Mouse (Mus musculus) stomach, embryonic 16.5 days (tissue): Measurements from ENCODE around the gene Llph. TPM values are rescaled to one million over a fixed set of nuclear protein-coding genes. Genes with fewer than 3 reads are reported as not detected.

Experiments used
- ATAC-seq: fragments of 200-750 bp; cut with Nextera tagmentation; 2 replicates; pipeline ENCODE4 v1.8.0; 2017; ENCODE audit warnings: moderate number of reproducible peaks, moderate TSS enrichment; ENCODE audit not compliant: insufficient read depth, low FRiP score
- H3K27ac ChIP-seq: fragments of 300-500 bp; sonication (generic); 2 replicates; pipeline ENCODE4 v1.5.1; 2014; ENCODE audit warnings: low read length
- H3K27me3 ChIP-seq: fragments of 300-500 bp; sonication (generic); 2 replicates; pipeline ENCODE4 v1.6.1; 2014; ENCODE audit warnings: low read length, control low read depth, mixed read lengths; ENCODE audit not compliant: control insufficient read depth, insufficient read depth
- H3K36me3 ChIP-seq: fragments of 300-500 bp; sonication (generic); 2 replicates; pipeline ENCODE4 v1.6.1; 2014; ENCODE audit warnings: low read length; ENCODE audit not compliant: control insufficient read depth, insufficient read depth
- H3K4me1 ChIP-seq: fragments of 300-500 bp; sonication (generic); 2 replicates; pipeline ENCODE4 v1.6.1; 2014; ENCODE audit warnings: low read length, control low read depth, mixed read lengths; ENCODE audit not compliant: control insufficient read depth, insufficient read depth
- H3K4me2 ChIP-seq: fragments of 300-500 bp; sonication (generic); 2 replicates; pipeline ENCODE4 v1.6.1; 2014; ENCODE audit warnings: low read depth, low read length, mixed read lengths
- H3K4me3 ChIP-seq: fragments of 300-500 bp; sonication (generic); replicated peaks from 2 replicates; pipeline ENCODE4 v1.5.1; 2014; ENCODE audit warnings: mild to moderate bottlenecking, low read length
- H3K9ac ChIP-seq: fragments of 300-500 bp; sonication (generic); 2 replicates; pipeline ENCODE4 v1.6.1; 2014; ENCODE audit warnings: low read length
- H3K9me3 ChIP-seq: fragments of 300-500 bp; sonication (generic); replicated peaks from 2 replicates; pipeline ENCODE4 v1.6.1; 2016; ENCODE audit warnings: low read length, control low read depth; ENCODE audit not compliant: control insufficient read depth
- WGBS: fragments of 180-500 bp; shearing (Covaris S2); extraction: QIAGEN DNeasy Blood & Tissue Kit; methylation state at CpG from one replicate; pipeline ENCODE4 v1.1.7; 2014; 5-methylcytosine and 5-hydroxymethylcytosine counted together
- polyA plus RNA-seq: library from polyadenylated mRNA; unstranded; fragments of >200 nt; fragmentation: Nextera tagmentation; extraction: Ambion mirVana; gene quantifications from 2 replicates; pipeline ENCODE4 v1.2.1, GENCODE M21; 2015

Llph gene
- polyA plus RNA-seq, 1 experiment from 2014 or later, result 53.7 TPM

- ATAC-seq, result no peak
- H3K27ac ChIP-seq, result no peak overlapping the region
- no peaks in the 10 kb centered on the region for H3K9me3 ChIP-seq
- H3K9ac ChIP-seq, result no peak overlapping the region
- H3K27me3 ChIP-seq, result no peaks in the 10 kb centered on the region
- no peak overlapping the region for H3K4me3 ChIP-seq
- 67% methylated on average over 12 of the region's 12 CpGs for WGBS
- H3K4me1 ChIP-seq, result no peaks in the 10 kb centered on the region; the same call in 1 of the 2 replicates
- no peaks in the 10 kb centered on the region for H3K36me3 ChIP-seq
- no peak overlapping the region for H3K4me2 ChIP-seq
These were observed 40.9 kb downstream of the Llph start for GRCm38 (mm10) chr10:120267790-120268189.

GRCm38 (mm10) chr10:120269946-120270345 is 43.1 kb downstream of the Llph start:
- H3K27me3 ChIP-seq, result no peaks in the 10 kb centered on the region
- no peak for ATAC-seq
- no peaks in the 10 kb centered on the region; the same call in 1 of the 2 replicates for H3K4me1 ChIP-seq

GRCm38 (mm10) chr10:120270777-120271176 is 43.9 kb downstream of the Llph start:
- ATAC-seq, result no peak
- WGBS, result 74% methylated on average over 4 of the region's 4 CpGs
- no peaks in the 10 kb centered on the region for H3K9me3 ChIP-seq
- no peak overlapping the region for H3K27ac ChIP-seq
- no peak overlapping the region for H3K4me3 ChIP-seq
- no peaks in the 10 kb centered on the region; the same call in 1 of the 2 replicates for H3K4me1 ChIP-seq
- H3K9ac ChIP-seq, result no peak overlapping the region
- no peaks in the 10 kb centered on the region for H3K27me3 ChIP-seq
- H3K4me2 ChIP-seq, result no peak overlapping the region
- H3K36me3 ChIP-seq, result no peaks in the 10 kb centered on the region

More at GRCm38 (mm10) chr10:120269946-120270345, 43.1 kb downstream of the Llph start:
- 96% methylated on average over 13 of the region's 13 CpGs for WGBS
- H3K27ac ChIP-seq, result no peak overlapping the region
- no peaks in the 10 kb centered on the region for H3K9me3 ChIP-seq
- H3K9ac ChIP-seq, result no peak overlapping the region
- H3K4me2 ChIP-seq, result no peak overlapping the region
- no peak overlapping the region for H3K4me3 ChIP-seq
- H3K36me3 ChIP-seq, result no peaks in the 10 kb centered on the region

- no peak for ATAC-seq
- no peak overlapping the region for H3K9ac ChIP-seq
- no peaks in the 10 kb centered on the region; the same call in 1 of the 2 replicates for H3K4me1 ChIP-seq
- H3K27me3 ChIP-seq, result no peaks in the 10 kb centered on the region
- WGBS, result 66% methylated on average over 6 of the region's 6 CpGs
- no peak overlapping the region for H3K4me3 ChIP-seq
- H3K9me3 ChIP-seq, result no peaks in the 10 kb centered on the region
- H3K4me2 ChIP-seq, result no peak overlapping the region
- H3K36me3 ChIP-seq, result no peaks in the 10 kb centered on the region
- no peak overlapping the region for H3K27ac ChIP-seq
These were observed 44.4 kb downstream of the Llph start for GRCm38 (mm10) chr10:120271318-120271717.

- no peak for ATAC-seq
- Histone ChIP-seq H3K4me3 (peak overlapping the region; percentile 35), H3K27ac (peak overlapping the region; percentile 11; the same call in 1 of the 2 replicates), H3K9ac (peak overlapping the region; percentile 27; the same call in 1 of the 2 replicates), H3K4me2 (peak overlapping the region; percentile 60), H3K27me3 (no peaks in the 10 kb centered on the region), H3K4me1 (no peaks in the 10 kb centered on the region; the same call in 1 of the 2 replicates), H3K9me3 (no peaks in the 10 kb centered on the region), H3K36me3 (no peaks in the 10 kb centered on the region)
- WGBS, result 16% methylated on average over 10 of the region's 11 CpGs
These were observed 45.0 kb downstream of the Llph start for GRCm38 (mm10) chr10:120271879-120272269.

GRCm38 (mm10) chr10:120272270-120272883 is 45.5 kb downstream of the Llph start:
- no peaks in the 10 kb centered on the region for H3K27me3 ChIP-seq
- WGBS, result 11% methylated on average over 19 of the region's 19 CpGs
- H3K9me3 ChIP-seq, result no peaks in the 10 kb centered on the region
- H3K9ac ChIP-seq, result peak overlapping the region; percentile 27
- peak overlapping the region; percentile 11; the same call in 1 of the 2 replicates for H3K27ac ChIP-seq
- H3K36me3 ChIP-seq, result no peaks in the 10 kb centered on the region
- H3K4me2 ChIP-seq, result peak overlapping the region; percentile 60
- H3K4me1 ChIP-seq, result no peaks in the 10 kb centered on the region; the same call in 1 of the 2 replicates
- H3K4me3 ChIP-seq, result peak overlapping the region; percentile 35
- ATAC-seq, result peak; percentile 13; the same call in 1 of the 2 replicates

GRCm38 (mm10) chr10:120273335-120273734 is 46.5 kb downstream of the Llph start:
- no peak overlapping the region for H3K4me2 ChIP-seq
- H3K4me3 ChIP-seq, result no peak overlapping the region
- ATAC-seq, result no peak
- H3K27ac ChIP-seq, result no peak overlapping the region
- H3K4me1 ChIP-seq, result no peaks in the 10 kb centered on the region; the same call in 1 of the 2 replicates
- 70% methylated on average over 7 of the region's 7 CpGs for WGBS
- H3K9ac ChIP-seq, result no peak overlapping the region
- no peaks in the 10 kb centered on the region for H3K9me3 ChIP-seq
- no peaks in the 10 kb centered on the region for H3K27me3 ChIP-seq
- no peaks in the 10 kb centered on the region for H3K36me3 ChIP-seq

GRCm38 (mm10) chr10:120279482-120280128 is 52.7 kb downstream of the Llph start:
- Histone ChIP-seq H3K27ac (no peak overlapping the region), H3K4me2 (no peak overlapping the region), H3K36me3 (no peaks in the 10 kb centered on the region), H3K9ac (no peak overlapping the region), H3K4me1 (no peaks in the 10 kb centered on the region), H3K9me3 (no peaks in the 10 kb centered on the region), H3K4me3 (no peak overlapping the region), H3K27me3 (no peaks in the 10 kb centered on the region)
- WGBS, result 76% methylated on average over 12 of the region's 12 CpGs
- no peak for ATAC-seq

GRCm38 (mm10) chr10:120280375-120280774 is 53.5 kb downstream of the Llph start:
- no peak overlapping the region for H3K4me2 ChIP-seq
- ATAC-seq, result no peak
- 63% methylated on average over 4 of the region's 4 CpGs for WGBS
- no peaks in the 10 kb centered on the region for H3K9me3 ChIP-seq
- H3K9ac ChIP-seq, result no peak overlapping the region
- no peak overlapping the region for H3K4me3 ChIP-seq
- H3K27me3 ChIP-seq, result no peaks in the 10 kb centered on the region
- H3K36me3 ChIP-seq, result no peaks in the 10 kb centered on the region
- H3K4me1 ChIP-seq, result no peaks in the 10 kb centered on the region
- no peak overlapping the region for H3K27ac ChIP-seq
